Mouse (Mus musculus) CH12.LX (cell line): ENCODE results near the gene Itgb2.

Experiments used
- CTCF ChIP-seq, 2 experiments: IDR thresholded peaks in 1 of 2; conservative IDR thresholded peaks in 1 of 2; 2 replicates each; pipeline ENCODE4 v1.5.1; 2011 to 2012; ENCODE audit warnings: low read depth in 2 of 2, low read length in 2 of 2, improper control_type of control experiment in 1 of 2, inconsistent platforms in 1 of 2, mild to moderate bottlenecking in 1 of 2, moderate library complexity in 1 of 2
- HCFC1 ChIP-seq: IDR thresholded peaks from 2 replicates; pipeline ENCODE4 v1.6.1; 2012; ENCODE audit warnings: low read depth, mild to moderate bottlenecking, inconsistent platforms, low read length, improper control_type of control experiment
- USF2 ChIP-seq: conservative IDR thresholded peaks from 2 replicates; pipeline ENCODE4 v1.6.1; 2011; ENCODE audit warnings: low read depth, low read length, improper control_type of control experiment

GRCm38 (mm10) chr10:77596060-77596459 is 66.0 kb downstream of the Itgb2 start:
- TF ChIP-seq CTCF (conservative IDR thresholded peaks at IDR 0.05 in 1 of 2, IDR thresholded peaks at IDR 0.05 in 1 of 2; ENCODE audit: low read depth in 2 of 2, low read length in 2 of 2) (no peak), USF2 (no peak), HCFC1 (no peak)
